Mouse (Mus musculus) liver, adult 2 months (tissue): Measurements from ENCODE around the gene Slc30a9. TPM values are rescaled to one million over a fixed set of nuclear protein-coding genes. Genes with fewer than 3 reads are reported as not detected.

Source experiments
- DNase-seq: peaks from one replicate; pipeline ENCODE4 v3.0.0-alpha.2; 2011; ENCODE audit warnings: low read depth, low spot score; ENCODE audit errors: extremely low read depth
- H3K27ac ChIP-seq: fragments of 200-500 bp; replicated peaks from 2 replicates; pipeline ENCODE4 v1.5.1; 2012; ENCODE audit warnings: low read depth, mild to moderate bottlenecking, control low read depth, inconsistent platforms, low read length; ENCODE audit not compliant: insufficient read depth
- H3K27me3 ChIP-seq: fragments of 200-500 bp; 2 replicates; pipeline ENCODE4 v1.6.1; 2012; ENCODE audit warnings: mild to moderate bottlenecking, moderate library complexity, low read length, inconsistent platforms; ENCODE audit not compliant: control insufficient read depth, insufficient read depth
- H3K36me3 ChIP-seq: fragments of 200-500 bp; 2 replicates; pipeline ENCODE4 v1.6.1; 2012; ENCODE audit warnings: low read length, inconsistent platforms; ENCODE audit not compliant: control insufficient read depth, insufficient read depth
- H3K4me1 ChIP-seq: fragments of 200-500 bp; 2 replicates; pipeline ENCODE4 v1.6.1; 2011; ENCODE audit warnings: low read length; ENCODE audit not compliant: control insufficient read depth, insufficient read depth
- H3K4me3 ChIP-seq: fragments of 200-500 bp; 2 replicates; pipeline ENCODE4 v1.5.1; 2011; ENCODE audit warnings: low read depth, mild to moderate bottlenecking, control low read depth, low read length, moderate library complexity; ENCODE audit not compliant: insufficient read depth
- H3K79me2 ChIP-seq: fragments of 200-500 bp; 2 replicates; pipeline ENCODE4 v1.6.1; 2012; ENCODE audit warnings: inconsistent platforms, mild to moderate bottlenecking, low read length, moderate library complexity; ENCODE audit not compliant: control insufficient read depth, insufficient read depth
- H3K9ac ChIP-seq: fragments of 200-500 bp; 2 replicates; pipeline ENCODE4 v1.6.1; 2012; ENCODE audit warnings: low read depth, mild to moderate bottlenecking, control low read depth, inconsistent platforms, low read length
- CTCF ChIP-seq: fragments of 200-500 bp; IDR thresholded peaks from 2 replicates; pipeline ENCODE4 v1.5.1; 2011; ENCODE audit warnings: low read depth, low read length, control low read depth
- POLR2A ChIP-seq: fragments of 200-500 bp; IDR thresholded peaks from 2 replicates; pipeline ENCODE4 v1.6.1; 2011; ENCODE audit warnings: low read length, control low read depth; ENCODE audit not compliant: insufficient read depth; ENCODE audit errors: extremely low read depth
- WGBS: fragments of 180-500 bp; shearing (Covaris S2); methylation state at CpG from one replicate; pipeline ENCODE4 v1.1.7; 2018; 5-methylcytosine and 5-hydroxymethylcytosine counted together
- polyA plus RNA-seq: library from polyadenylated mRNA; depleted of rRNA; stranded (reverse); fragments of >200 nt; gene quantifications from 2 replicates; pipeline ENCODE4 v1.2.3, GENCODE M21; 2012
- total RNA-seq: library from RNA; depleted of rRNA; stranded (reverse); fragments of >200 nt; gene quantifications from 2 replicates; pipeline ENCODE4 v1.2.3, GENCODE M21; 2014

Gene Slc30a9
- total and polyA plus RNA-seq, 2 experiments, result 19.2 to 34.8 TPM

- Histone ChIP-seq H3K4me3 (no peak overlapping the region), H3K4me1 (no peaks in the 10 kb centered on the region), H3K27me3 (no peaks in the 10 kb centered on the region), H3K36me3 (no peaks in the 10 kb centered on the region), H3K27ac (no peak overlapping the region), H3K79me2 (no peaks in the 10 kb centered on the region), H3K9ac (no peak overlapping the region)
- DNase-seq, result peak; percentile 48
- TF ChIP-seq POLR2A, result no peak
- TF ChIP-seq CTCF, result no peak
- 9% methylated on average over 2 of the region's 2 CpGs for WGBS
Measured at GRCm38 (mm10) chr5:67362931-67363330, 56.2 kb downstream of the Slc30a9 start.

GRCm38 (mm10) chr5:67377044-67377621 lies 70.4 kb downstream of the Slc30a9 start:
- no peak for TF ChIP-seq CTCF
- TF ChIP-seq POLR2A, result no peak
- no peaks in the 10 kb centered on the region for H3K36me3 ChIP-seq
- no peaks in the 10 kb centered on the region for H3K79me2 ChIP-seq
- H3K4me1 ChIP-seq, result no peaks in the 10 kb centered on the region
- WGBS, result 71% methylated on average over 8 of the region's 8 CpGs
- no peak overlapping the region for H3K4me3 ChIP-seq
- DNase-seq, result no peak
- H3K27ac ChIP-seq, result no peak overlapping the region
- H3K27me3 ChIP-seq, result no peaks in the 10 kb centered on the region
- no peak overlapping the region for H3K9ac ChIP-seq

DNA sequence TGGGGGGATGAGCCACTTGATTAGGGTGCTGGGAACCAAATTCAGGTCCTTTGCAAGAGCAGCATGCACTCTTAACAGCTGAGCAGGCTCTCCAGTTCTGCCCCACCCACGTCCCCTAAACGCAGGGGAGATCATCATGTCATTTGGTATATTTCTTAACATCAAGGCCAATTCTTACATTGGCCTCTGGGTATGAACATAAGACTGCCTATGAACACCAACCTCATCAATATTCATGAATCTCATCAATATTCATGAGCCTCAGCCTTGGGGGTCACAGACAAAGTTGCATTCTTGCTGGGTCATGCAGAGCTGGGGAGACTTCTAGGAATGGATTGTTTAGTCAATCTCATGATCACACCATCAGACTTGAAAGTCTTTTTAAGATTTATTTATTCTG lies 74.9 kb downstream of the Slc30a9 start:
- H3K36me3 ChIP-seq, result no peaks in the 10 kb centered on the region
- DNase-seq, result no peak
- H3K27ac ChIP-seq, result no peak overlapping the region
- WGBS, result 94% methylated on average over 2 of the region's 2 CpGs
- no peak overlapping the region for H3K4me3 ChIP-seq
- no peaks in the 10 kb centered on the region for H3K27me3 ChIP-seq
- H3K79me2 ChIP-seq, result no peaks in the 10 kb centered on the region
- no peak overlapping the region for H3K9ac ChIP-seq
- TF ChIP-seq POLR2A (no peak), CTCF (no peak)
- H3K4me1 ChIP-seq, result no peaks in the 10 kb centered on the region

DNA sequence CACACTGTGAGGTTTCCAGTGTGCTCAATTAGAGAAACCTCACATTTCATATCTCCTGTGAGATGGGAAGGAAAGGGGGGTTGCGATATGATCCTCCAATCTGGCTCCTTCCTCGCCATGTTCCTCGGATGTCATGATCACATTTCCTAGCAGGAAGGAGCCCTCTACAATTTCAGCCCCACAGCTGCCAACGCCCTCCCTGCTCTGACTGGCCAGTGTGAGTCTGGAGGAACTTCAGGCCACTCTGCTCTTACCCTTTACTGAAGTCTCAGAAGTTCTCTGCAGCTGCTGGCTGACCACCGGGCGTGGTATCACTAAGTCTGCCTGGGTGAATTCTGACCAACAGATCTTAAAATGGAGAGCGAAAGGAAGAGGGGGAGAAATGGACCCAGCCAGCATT lies 75.8 kb downstream of the Slc30a9 start:
- H3K36me3 ChIP-seq, result no peaks in the 10 kb centered on the region
- H3K9ac ChIP-seq, result no peak overlapping the region
- H3K27me3 ChIP-seq, result no peaks in the 10 kb centered on the region
- WGBS, result 87% methylated on average over 7 of the region's 7 CpGs
- no peaks in the 10 kb centered on the region for H3K4me1 ChIP-seq
- no peak for TF ChIP-seq POLR2A
- TF ChIP-seq CTCF, result no peak
- no peak overlapping the region for H3K4me3 ChIP-seq
- no peak for DNase-seq
- no peak overlapping the region for H3K27ac ChIP-seq
- no peaks in the 10 kb centered on the region for H3K79me2 ChIP-seq

- DNase-seq, result no peak
- Histone ChIP-seq H3K9ac (no peak overlapping the region), H3K36me3 (no peaks in the 10 kb centered on the region), H3K4me3 (no peak overlapping the region), H3K79me2 (no peaks in the 10 kb centered on the region), H3K27ac (no peak overlapping the region), H3K27me3 (no peaks in the 10 kb centered on the region), H3K4me1 (no peaks in the 10 kb centered on the region)
- 63% methylated on average over 6 of the region's 6 CpGs for WGBS
- TF ChIP-seq POLR2A (no peak), CTCF (no peak)
Measured at GRCm38 (mm10) chr5:67393951-67394350, 87.2 kb downstream of the Slc30a9 start.

- Histone ChIP-seq H3K27ac (no peak overlapping the region), H3K27me3 (no peaks in the 10 kb centered on the region), H3K9ac (no peak overlapping the region), H3K4me3 (no peak overlapping the region), H3K79me2 (no peaks in the 10 kb centered on the region), H3K36me3 (no peaks in the 10 kb centered on the region), H3K4me1 (no peaks in the 10 kb centered on the region)
- DNase-seq, result no peak
- 86% methylated on average over 11 of the region's 11 CpGs for WGBS
- TF ChIP-seq POLR2A, result no peak
- no peak for TF ChIP-seq CTCF
Measured at GRCm38 (mm10) chr5:67395211-67395851, 88.6 kb downstream of the Slc30a9 start.
